Mouse (Mus musculus) kidney, embryonic 14.5 days (tissue): ENCODE data around the gene Itgb8. TPM values are rescaled to one million over a fixed set of nuclear protein-coding genes. Genes with fewer than 3 reads are reported as not detected.

Source experiments
- ATAC-seq: fragments of 200-750 bp; cut with Nextera tagmentation; 2 replicates; pipeline ENCODE4 v1.8.0; 2017; ENCODE audit warnings: moderate number of reproducible peaks, mild to moderate bottlenecking, moderate TSS enrichment, moderate library complexity; ENCODE audit not compliant: low FRiP score, low TSS enrichment
- H3K27ac ChIP-seq: fragments of 300-500 bp; sonication (generic); 2 replicates; pipeline ENCODE4 v1.5.1; 2014; ENCODE audit warnings: low read depth, mild to moderate bottlenecking, low read length, moderate library complexity, mixed read lengths
- H3K27me3 ChIP-seq: fragments of 300-500 bp; sonication (generic); 2 replicates; pipeline ENCODE4 v1.6.1; 2014; ENCODE audit warnings: mild to moderate bottlenecking, low read length; ENCODE audit not compliant: control insufficient read depth, insufficient read depth
- H3K36me3 ChIP-seq: fragments of 300-500 bp; sonication (generic); 2 replicates; pipeline ENCODE4 v1.6.1; 2014; ENCODE audit warnings: low read length, mixed read lengths; ENCODE audit not compliant: control insufficient read depth, insufficient read depth
- H3K4me1 ChIP-seq: fragments of 300-500 bp; sonication (generic); 2 replicates; pipeline ENCODE4 v1.6.1; 2014; ENCODE audit warnings: low read length, mixed read lengths; ENCODE audit not compliant: control insufficient read depth, insufficient read depth
- H3K4me2 ChIP-seq: fragments of 300-500 bp; sonication (generic); replicated peaks from 2 replicates; pipeline ENCODE4 v1.6.1; 2014; ENCODE audit warnings: low read depth, mild to moderate bottlenecking, low read length
- H3K4me3 ChIP-seq: fragments of 300-500 bp; sonication (generic); 2 replicates; pipeline ENCODE4 v1.5.1; 2014; ENCODE audit warnings: mild to moderate bottlenecking, low read length
- H3K9ac ChIP-seq: fragments of 300-500 bp; sonication (generic); 2 replicates; pipeline ENCODE4 v1.6.1; 2014; ENCODE audit warnings: low read depth, mild to moderate bottlenecking, low read length, moderate library complexity
- H3K9me3 ChIP-seq: fragments of 300-500 bp; sonication (generic); 2 replicates; pipeline ENCODE4 v1.6.1; 2016; ENCODE audit warnings: low read length; ENCODE audit not compliant: control insufficient read depth
- WGBS: fragments of 180-500 bp; shearing (Covaris S2); extraction: QIAGEN DNeasy Blood & Tissue Kit; methylation state at CpG from one replicate; pipeline ENCODE4 v1.1.7; 2014; 5-methylcytosine and 5-hydroxymethylcytosine counted together
- polyA plus RNA-seq: library from polyadenylated mRNA; unstranded; fragments of >200 nt; fragmentation: Nextera tagmentation; extraction: Ambion mirVana; gene quantifications from 2 replicates; pipeline ENCODE4 v1.2.1, GENCODE M21; 2014

Gene Itgb8
- polyA plus RNA-seq, 1 experiment from 2014 or later, result 3.7 TPM

DNA sequence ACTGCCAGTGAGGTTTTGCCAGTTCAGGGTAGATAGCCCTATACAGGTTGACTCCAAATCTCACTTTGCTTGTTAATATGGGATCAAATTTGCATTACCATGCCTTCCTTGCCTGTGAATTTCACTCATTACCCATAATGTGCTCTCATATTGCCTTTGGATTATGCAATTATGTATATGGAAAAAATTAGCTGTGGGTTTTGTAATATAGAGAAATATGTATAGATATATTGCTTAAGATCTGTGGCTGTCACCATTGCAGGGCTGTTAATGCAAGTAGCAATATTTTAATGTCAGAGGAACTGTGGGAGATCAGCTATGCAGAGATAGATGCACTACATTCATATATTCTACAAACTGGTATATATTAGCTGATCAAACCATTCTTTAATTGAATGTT lies 43.5 kb downstream of the Itgb8 start:
- no peak for ATAC-seq
- Histone ChIP-seq H3K4me3 (no peak overlapping the region), H3K36me3 (no peaks in the 10 kb centered on the region), H3K9me3 (no peaks in the 10 kb centered on the region), H3K9ac (no peak overlapping the region), H3K27me3 (no peaks in the 10 kb centered on the region), H3K4me2 (no peak overlapping the region), H3K4me1 (no peaks in the 10 kb centered on the region), H3K27ac (no peak overlapping the region)

- Histone ChIP-seq H3K27me3 (no peaks in the 10 kb centered on the region), H3K4me1 (no peaks in the 10 kb centered on the region), H3K36me3 (no peaks in the 10 kb centered on the region), H3K9ac (no peak overlapping the region), H3K27ac (no peak overlapping the region), H3K4me2 (no peak overlapping the region), H3K4me3 (no peak overlapping the region), H3K9me3 (no peaks in the 10 kb centered on the region)
- WGBS, result 89% methylated on average over 8 of the region's 8 CpGs
- ATAC-seq, result no peak
Measured at GRCm38 (mm10) chr12:119189814-119190213, 48.8 kb downstream of the Itgb8 start.

GRCm38 (mm10) chr12:119185441-119185840 lies 53.2 kb downstream of the Itgb8 start:
- Histone ChIP-seq H3K36me3 (no peaks in the 10 kb centered on the region), H3K9me3 (no peaks in the 10 kb centered on the region), H3K27ac (no peak overlapping the region), H3K27me3 (no peaks in the 10 kb centered on the region), H3K4me3 (no peak overlapping the region), H3K4me2 (no peak overlapping the region), H3K9ac (no peak overlapping the region), H3K4me1 (no peaks in the 10 kb centered on the region)
- no peak for ATAC-seq
- WGBS, result 92% methylated on average over 1 of the region's 1 CpGs

DNA sequence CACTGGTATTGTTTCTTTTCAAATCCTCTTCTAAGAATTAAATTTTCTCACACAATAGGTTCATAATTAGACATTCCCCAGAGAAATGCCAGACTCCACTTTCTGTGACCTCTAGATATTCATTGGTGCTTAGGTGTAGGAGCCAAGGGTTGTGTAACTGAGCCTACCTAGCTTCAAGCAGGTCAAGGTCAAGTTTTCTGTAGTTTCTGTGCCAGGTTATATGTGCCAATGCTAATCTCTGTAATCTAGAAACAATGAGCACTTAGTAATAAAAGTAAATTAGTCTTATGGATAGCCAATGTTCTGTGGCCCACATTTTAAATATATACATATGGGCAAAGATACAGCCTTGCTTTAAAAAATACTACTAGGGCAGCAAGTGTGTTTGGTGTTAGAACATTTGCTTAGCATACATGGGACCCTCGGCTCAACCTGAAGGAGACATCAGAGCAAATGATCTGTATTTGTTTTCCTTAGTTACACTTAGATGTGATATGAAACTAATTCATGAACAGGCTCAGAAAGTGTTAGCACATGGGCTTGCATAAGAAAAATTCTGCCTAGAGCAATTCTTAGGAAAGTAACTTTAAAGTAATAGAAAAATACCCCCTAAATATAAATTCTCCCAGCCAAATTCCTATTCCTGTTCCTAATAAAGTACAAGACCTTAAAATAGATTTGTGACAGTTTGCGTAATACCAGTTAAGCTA lies 56.2 kb downstream of the Itgb8 start:
- Histone ChIP-seq H3K4me2 (no peak overlapping the region), H3K27me3 (no peaks in the 10 kb centered on the region), H3K36me3 (no peaks in the 10 kb centered on the region), H3K4me1 (no peaks in the 10 kb centered on the region), H3K27ac (no peak overlapping the region), H3K9ac (no peak overlapping the region), H3K4me3 (no peak overlapping the region), H3K9me3 (no peaks in the 10 kb centered on the region)
- no peak for ATAC-seq
- WGBS, result 78% methylated on average over 2 of the region's 2 CpGs

- WGBS, result 85% methylated on average over 2 of the region's 2 CpGs
- Histone ChIP-seq H3K27ac (no peak overlapping the region), H3K9ac (no peak overlapping the region), H3K27me3 (no peaks in the 10 kb centered on the region), H3K4me2 (no peak overlapping the region), H3K36me3 (no peaks in the 10 kb centered on the region), H3K9me3 (no peaks in the 10 kb centered on the region), H3K4me1 (no peaks in the 10 kb centered on the region), H3K4me3 (no peak overlapping the region)
- no peak for ATAC-seq
Measured at GRCm38 (mm10) chr12:119176017-119176416, 62.6 kb downstream of the Itgb8 start.

- no peak overlapping the region for H3K9ac ChIP-seq
- H3K9me3 ChIP-seq, result no peaks in the 10 kb centered on the region
- H3K36me3 ChIP-seq, result no peaks in the 10 kb centered on the region
- no peaks in the 10 kb centered on the region for H3K27me3 ChIP-seq
- no peak overlapping the region for H3K27ac ChIP-seq
- no peak overlapping the region for H3K4me2 ChIP-seq
- WGBS, result 84% methylated on average over 4 of the region's 4 CpGs
- no peak overlapping the region for H3K4me3 ChIP-seq
- no peak for ATAC-seq
- H3K4me1 ChIP-seq, result no peaks in the 10 kb centered on the region
Measured at GRCm38 (mm10) chr12:119169828-119170539, 68.6 kb downstream of the Itgb8 start.

- Histone ChIP-seq H3K4me2 (no peak overlapping the region), H3K36me3 (no peaks in the 10 kb centered on the region), H3K4me3 (no peak overlapping the region), H3K4me1 (no peaks in the 10 kb centered on the region), H3K27ac (no peak overlapping the region), H3K9ac (no peak overlapping the region), H3K9me3 (no peaks in the 10 kb centered on the region), H3K27me3 (no peaks in the 10 kb centered on the region)
- WGBS, result 66% methylated on average over 3 of the region's 3 CpGs
- no peak for ATAC-seq
Measured at GRCm38 (mm10) chr12:119169143-119169542, 69.5 kb downstream of the Itgb8 start.

DNA sequence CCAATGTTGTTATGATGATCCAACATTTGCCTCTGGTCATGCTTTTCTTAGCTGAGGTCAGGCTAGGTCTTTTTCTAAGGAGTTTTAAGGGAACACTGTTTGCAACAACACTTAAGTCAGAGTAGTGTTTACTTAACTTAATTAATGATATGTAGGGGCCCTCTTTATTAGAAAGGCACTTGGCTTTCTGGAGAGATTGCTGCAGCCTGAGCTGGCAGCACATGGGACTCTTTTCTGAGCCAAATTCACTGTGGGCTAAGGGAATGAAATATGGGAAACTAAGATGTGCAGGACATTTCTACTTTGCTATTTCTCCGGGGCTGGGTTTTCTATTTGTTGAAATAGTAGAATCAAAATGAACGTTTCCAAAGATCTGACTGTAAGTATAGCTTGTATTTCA lies 73.5 kb downstream of the Itgb8 start:
- H3K4me3 ChIP-seq, result no peak overlapping the region
- no peaks in the 10 kb centered on the region for H3K27me3 ChIP-seq
- no peak overlapping the region for H3K27ac ChIP-seq
- no peaks in the 10 kb centered on the region for H3K9me3 ChIP-seq
- WGBS, result 48% methylated on average over 2 of the region's 2 CpGs
- no peaks in the 10 kb centered on the region for H3K4me1 ChIP-seq
- ATAC-seq, result no peak
- H3K36me3 ChIP-seq, result no peaks in the 10 kb centered on the region
- H3K9ac ChIP-seq, result no peak overlapping the region
- H3K4me2 ChIP-seq, result no peak overlapping the region

- Histone ChIP-seq H3K9ac (no peak overlapping the region), H3K4me3 (no peak overlapping the region), H3K4me2 (no peak overlapping the region), H3K9me3 (no peaks in the 10 kb centered on the region), H3K27ac (no peak overlapping the region), H3K27me3 (no peaks in the 10 kb centered on the region), H3K4me1 (no peaks in the 10 kb centered on the region), H3K36me3 (no peaks in the 10 kb centered on the region)
- WGBS, result 61% methylated on average over 1 of the region's 1 CpGs
- no peak for ATAC-seq
Measured at GRCm38 (mm10) chr12:119164672-119165071, 73.9 kb downstream of the Itgb8 start.
